Mouse (Mus musculus): ENCODE data around the gene Disp1. TPM values are rescaled to one million over a fixed set of nuclear protein-coding genes. Genes with fewer than 3 reads are reported as not detected.

Gene Disp1
- polyA plus RNA-seq, 1 experiment from 2014 or later = 4.5 TPM

DNA sequence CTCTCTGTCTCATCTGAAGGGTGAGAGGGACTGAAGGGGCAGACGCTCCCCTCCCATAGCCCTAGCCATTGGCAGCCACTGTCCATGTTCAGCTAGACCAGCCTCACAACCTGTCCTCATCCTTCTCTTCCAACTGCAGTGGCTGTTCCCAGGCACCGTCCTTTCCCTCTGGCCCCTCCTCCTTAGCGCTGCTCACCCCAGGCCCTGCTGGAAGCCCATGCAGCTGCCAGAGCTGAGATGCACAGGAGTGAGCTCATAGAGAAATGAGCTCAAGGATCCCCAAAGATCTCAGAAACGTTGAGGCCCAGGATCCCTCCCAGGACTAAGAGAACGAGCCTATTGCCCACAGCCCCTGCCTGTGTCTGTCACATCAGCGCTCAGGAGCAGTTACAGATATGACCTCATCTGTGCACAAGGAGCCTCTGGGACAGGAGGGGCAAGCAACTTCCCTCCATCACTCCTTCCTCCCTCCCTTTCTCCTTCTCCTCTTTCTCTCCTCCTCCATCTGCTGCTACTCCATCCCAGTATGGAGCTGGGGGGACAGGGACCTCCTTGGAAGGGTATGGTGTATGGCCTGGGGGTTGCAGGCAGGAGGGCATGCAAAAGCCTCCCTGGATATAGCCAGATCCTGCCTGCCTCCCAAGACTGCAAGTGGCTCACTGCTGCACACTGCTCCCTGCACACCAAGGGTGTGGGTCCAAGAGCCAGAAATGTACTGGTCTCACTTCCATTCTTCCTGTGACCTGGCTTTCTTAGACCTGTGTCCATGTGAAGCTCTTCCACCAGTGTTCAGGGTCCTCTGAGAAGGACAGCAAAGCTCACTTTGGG lies 181.2 kb downstream of the Disp1 start:
- H3K27me3 ChIP-seq (replicated peaks; ENCODE audit: control insufficient read depth, insufficient read depth, low read length) = no peaks in the 10 kb centered on the region
- ATAC-seq = no peak
- no peak overlapping the region for H3K4me3 ChIP-seq (ENCODE audit: low read depth, low read length)
- H3K36me3 ChIP-seq (ENCODE audit: control insufficient read depth, insufficient read depth) = no peaks in the 10 kb centered on the region
- H3K4me2 ChIP-seq (replicated peaks; ENCODE audit: low read depth) = no peak overlapping the region
- H3K9ac ChIP-seq (ENCODE audit: low read depth, low read length) = no peak overlapping the region
- no peak overlapping the region for H3K27ac ChIP-seq (ENCODE audit: low read depth, low read length)
- H3K4me1 ChIP-seq (replicated peaks; ENCODE audit: control insufficient read depth, insufficient read depth, low read length) = no peaks in the 10 kb centered on the region
- 48% methylated on average over 6 of the region's 6 CpGs for WGBS
- no peak for TF ChIP-seq CTCF (IDR thresholded peaks at IDR 0.05; ENCODE audit: low read depth)
- no peaks in the 10 kb centered on the region for H3K9me3 ChIP-seq (ENCODE audit: control insufficient read depth)

DNA sequence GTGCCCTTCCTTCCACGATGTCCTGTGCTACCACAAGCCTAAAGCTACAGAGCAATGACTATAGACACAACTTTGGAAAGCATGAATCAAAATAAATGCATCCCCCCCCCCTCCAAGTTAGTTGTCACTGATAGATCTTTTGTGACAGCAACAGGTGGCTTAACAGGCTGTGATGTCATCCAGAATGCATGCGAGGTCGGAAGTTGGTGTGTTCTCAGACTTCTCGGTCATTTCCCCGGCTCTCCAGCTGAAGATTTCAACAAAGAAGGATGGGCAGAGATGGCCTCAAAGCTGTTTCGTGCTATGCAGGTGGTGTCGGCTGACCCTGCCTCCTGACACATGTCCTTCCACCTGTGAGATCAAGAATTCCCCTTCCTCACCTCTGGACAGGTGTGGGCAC lies 181.9 kb downstream of the Disp1 start:
- ATAC-seq = no peak

More for the DNA sequence above, 181.9 kb downstream of the Disp1 start:
- no peaks in the 10 kb centered on the region for H3K4me1 ChIP-seq (replicated peaks; ENCODE audit: control insufficient read depth, insufficient read depth, low read length)
- TF ChIP-seq CTCF (IDR thresholded peaks at IDR 0.05; ENCODE audit: low read depth) = no peak
- H3K27ac ChIP-seq (ENCODE audit: low read depth, low read length) = no peak overlapping the region
- no peaks in the 10 kb centered on the region for H3K9me3 ChIP-seq (ENCODE audit: control insufficient read depth)
- no peak overlapping the region for H3K4me2 ChIP-seq (replicated peaks; ENCODE audit: low read depth)
- no peaks in the 10 kb centered on the region for H3K36me3 ChIP-seq (ENCODE audit: control insufficient read depth, insufficient read depth)
- 79% methylated on average over 7 of the region's 7 CpGs for WGBS
- H3K4me3 ChIP-seq (ENCODE audit: low read depth, low read length) = no peak overlapping the region
- no peaks in the 10 kb centered on the region for H3K27me3 ChIP-seq (replicated peaks; ENCODE audit: control insufficient read depth, insufficient read depth, low read length)
- no peak overlapping the region for H3K9ac ChIP-seq (ENCODE audit: low read depth, low read length)

Small RNA genes lying within 50 kb of the gene (microRNA-seq; reads per million reads assigned to microRNA genes)
- gene Gm24975 = not detected

Other genes starting within 250 kb of the Disp1 start
- 25.1 and 26.3 TPM in 2 replicates for gene Aida, start 75.1 kb upstream of the Disp1 start, polyA plus RNA-seq (2015; fragmentation: Nextera tagmentation; extraction: Ambion mirVana)
- gene Brox, start 75.7 kb upstream of the Disp1 start, polyA plus RNA-seq (2015; fragmentation: Nextera tagmentation; extraction: Ambion mirVana) = 29.7 and 32.5 TPM in 2 replicates
- gene Mia3, start 148.0 kb upstream of the Disp1 start, polyA plus RNA-seq (2015; fragmentation: Nextera tagmentation; extraction: Ambion mirVana) = 53.9 and 57.3 TPM in 2 replicates
- 5.3 and 6.2 TPM in 2 replicates for gene Taf1a, start 167.5 kb upstream of the Disp1 start, polyA plus RNA-seq (2015; fragmentation: Nextera tagmentation; extraction: Ambion mirVana)
- not detected in 2 replicates for gene Hhipl2, start 196.7 kb upstream of the Disp1 start, polyA plus RNA-seq (2015; fragmentation: Nextera tagmentation; extraction: Ambion mirVana)